Mouse (Mus musculus) olfactory bulb, adult 2 months (tissue): ENCODE measurements around the gene Pomc.

ENCODE experiments used
- CTCF ChIP-seq: fragments of 200-500 bp; IDR thresholded peaks from 2 replicates; pipeline ENCODE4 v1.5.1; 2012; ENCODE audit warnings: low read depth, mild to moderate bottlenecking, low read length, moderate library complexity; ENCODE audit not compliant: insufficient read depth
- POLR2A ChIP-seq: fragments of 200-500 bp; IDR thresholded peaks from 2 replicates; pipeline ENCODE4 v1.6.1; 2012; ENCODE audit warnings: mild to moderate bottlenecking, low read depth, low read length, moderate library complexity; ENCODE audit not compliant: insufficient read depth

DNA sequence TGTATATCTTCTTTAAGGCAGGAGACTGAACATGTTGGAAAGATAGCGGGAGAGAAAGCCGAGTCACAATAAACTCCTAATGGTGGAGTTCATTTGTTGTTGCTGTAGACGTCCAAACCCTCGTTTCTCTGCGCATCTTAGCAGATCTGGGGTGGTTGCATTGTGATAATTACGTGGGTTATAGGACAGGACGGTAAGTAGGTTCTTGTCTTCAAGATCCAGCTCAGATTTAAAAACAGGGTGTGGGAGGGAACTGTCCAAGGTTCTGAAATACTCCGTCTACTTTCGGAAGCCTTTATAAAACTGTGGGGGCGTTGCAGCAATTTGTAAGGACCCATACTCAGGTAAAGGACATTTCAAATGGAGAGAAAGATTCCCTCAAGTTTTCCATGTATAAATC is 620 bp downstream of the Pomc start:
- TF ChIP-seq CTCF (no peak), POLR2A (no peak)
